10 mouse cellular contexts compared by ENCODE assay signal in genomic region chr3:29031811-29032210, GRCm38 (mm10). TPM values are rescaled to one million over a fixed set of nuclear protein-coding genes. Genes with fewer than 3 reads are reported as not detected.
DNase-seq lines count a peak whose midpoint lies in the region; ATAC-seq and TF ChIP-seq lines count a peak whose summit lies in the region.
"Had no signal": no experiment of that assay in that cellular context is flagged by ENCODE, and none has a peak within 500 bp of the region (broad histone marks: within the 10 kb centered on the region; RNA-seq: fewer than 3 reads in every experiment).

No protein-coding gene starts in this region.

- H3K27me3 ChIP-seq in forebrain, embryonic 10.5 days (ENCODE audit: poor library complexity, severe bottlenecking), result no peaks in the 10 kb centered on the region
- no peaks in the 10 kb centered on the region for H3K27me3 ChIP-seq in forebrain, embryonic 15.5 days
- no peaks in the 10 kb centered on the region for H3K27me3 ChIP-seq in lung, embryonic 14.5 days (ENCODE audit: insufficient read depth, low read length)
- no peaks in the 10 kb centered on the region for H3K27me3 ChIP-seq in midbrain, postnatal 0 days (ENCODE audit: insufficient read depth, low read length)
- H3K27me3 ChIP-seq: embryonic facial prominence, embryonic 15.5 days; limb, embryonic 15.5 days had no signal

- H3K36me3 ChIP-seq in forebrain, embryonic 10.5 days (replicated peaks), result no peaks in the 10 kb centered on the region
- no peaks in the 10 kb centered on the region for H3K36me3 ChIP-seq in forebrain, embryonic 15.5 days
- H3K36me3 ChIP-seq in lung, embryonic 14.5 days (ENCODE audit: insufficient read depth), result no peaks in the 10 kb centered on the region
- H3K36me3 ChIP-seq in midbrain, postnatal 0 days (ENCODE audit: insufficient read depth, low read length), result no peaks in the 10 kb centered on the region
- H3K36me3 ChIP-seq: embryonic facial prominence, embryonic 15.5 days; limb, embryonic 15.5 days had no signal

- DNase-seq in forebrain, embryonic 10.5 days (ENCODE audit: extremely low spot score, low spot score), result peak; percentile 33
- peak; percentile 41 for DNase-seq in lung, embryonic 14.5 days
- DNase-seq in lung, postnatal 25 days (ENCODE audit: low spot score), result no peak
- no peak for DNase-seq in midbrain, postnatal 0 days (ENCODE audit: low spot score)
- DNase-seq in layer of hippocampus, postnatal 36 days, result no peak
- DNase-seq in heart, postnatal 25 days (ENCODE audit: low spot score), result no peak

- no peak for ATAC-seq in forebrain, embryonic 15.5 days (replicated peaks)
- ATAC-seq in lung, embryonic 14.5 days (ENCODE audit: insufficient read depth), result no peak
- ATAC-seq in midbrain, postnatal 0 days (ENCODE audit: low FRiP score), result no peak

- peak; percentile 63 for TF ChIP-seq CTCF in lung, embryonic 14.5 days (IDR thresholded peaks at IDR 0.05; ENCODE audit: low read depth)
- peak; percentile 38 for TF ChIP-seq CTCF in cortical plate, adult 2 months (IDR thresholded peaks at IDR 0.05; ENCODE audit: extremely low read depth, insufficient read depth, low read length)
- TF ChIP-seq CTCF in midbrain, postnatal 0 days (IDR thresholded peaks at IDR 0.05), result peak; percentile 53

- H3K27ac ChIP-seq in forebrain, embryonic 10.5 days, result no peak overlapping the region
- H3K27ac ChIP-seq in forebrain, embryonic 15.5 days (replicated peaks), result no peak overlapping the region
- H3K27ac ChIP-seq in lung, embryonic 14.5 days (ENCODE audit: low read depth), result no peak overlapping the region
- H3K27ac ChIP-seq in cortical plate, adult 2 months (ENCODE audit: insufficient read depth, low read length), result no peak overlapping the region
- no peak overlapping the region for H3K27ac ChIP-seq in midbrain, postnatal 0 days (ENCODE audit: low read depth, low read length)
- H3K27ac ChIP-seq: embryonic facial prominence, embryonic 15.5 days; limb, embryonic 15.5 days had no signal

- no peak overlapping the region for H3K9ac ChIP-seq in forebrain, embryonic 15.5 days (replicated peaks)
- no peak overlapping the region for H3K9ac ChIP-seq in lung, embryonic 14.5 days
- H3K9ac ChIP-seq in midbrain, postnatal 0 days (replicated peaks; ENCODE audit: low read length, poor library complexity, severe bottlenecking), result no peak overlapping the region
- H3K9ac ChIP-seq: embryonic facial prominence, embryonic 15.5 days; limb, embryonic 15.5 days had no signal

- no peaks in the 10 kb centered on the region for H3K9me3 ChIP-seq in forebrain, embryonic 10.5 days
- no peaks in the 10 kb centered on the region for H3K9me3 ChIP-seq in forebrain, embryonic 15.5 days
- no peaks in the 10 kb centered on the region for H3K9me3 ChIP-seq in lung, embryonic 14.5 days (ENCODE audit: low read depth, low read length)
- no peaks in the 10 kb centered on the region for H3K9me3 ChIP-seq in midbrain, postnatal 0 days (ENCODE audit: low read length)
- H3K9me3 ChIP-seq: embryonic facial prominence, embryonic 15.5 days; limb, embryonic 15.5 days had no signal

- no peak overlapping the region for H3K4me2 ChIP-seq in forebrain, embryonic 15.5 days (replicated peaks)
- H3K4me2 ChIP-seq in lung, embryonic 14.5 days, result no peak overlapping the region
- no peak overlapping the region for H3K4me2 ChIP-seq in midbrain, postnatal 0 days (ENCODE audit: low read depth, low read length, poor library complexity, severe bottlenecking)
- H3K4me2 ChIP-seq: embryonic facial prominence, embryonic 15.5 days; limb, embryonic 15.5 days had no signal

- WGBS in forebrain, embryonic 10.5 days, result 38% methylated on average over 3 of the region's 3 CpGs
- WGBS in forebrain, embryonic 15.5 days, result 46% methylated on average over 3 of the region's 3 CpGs
- WGBS in lung, embryonic 14.5 days, result 41% methylated on average over 3 of the region's 3 CpGs
- WGBS in midbrain, postnatal 0 days, result 39% methylated on average over 3 of the region's 3 CpGs

- intact Hi-C loops in heart, postnatal 25 days (cut with DNase I), result loop anchor here (10.0 kb wide), 1 partner anchor 1533 kb away; no protein-coding TSS in a partner anchor

- no peak overlapping the region for H3K4me3 ChIP-seq in forebrain, embryonic 10.5 days
- H3K4me3 ChIP-seq in forebrain, embryonic 15.5 days, result no peak overlapping the region
- H3K4me3 ChIP-seq in lung, embryonic 14.5 days (ENCODE audit: low read depth, low read length), result no peak overlapping the region
- H3K4me3 ChIP-seq in cortical plate, adult 2 months (ENCODE audit: insufficient read depth, low read length), result no peak overlapping the region
- H3K4me3 ChIP-seq in midbrain, postnatal 0 days (ENCODE audit: low read depth, low read length), result no peak overlapping the region
- H3K4me3 ChIP-seq: embryonic facial prominence, embryonic 15.5 days; limb, embryonic 15.5 days had no signal

- no peak for TF ChIP-seq POLR2A in cortical plate, adult 2 months (IDR thresholded peaks at IDR 0.05; ENCODE audit: extremely low read depth, insufficient read depth, low read length)

- peaks cover 12% of the 10 kb centered on the region for H3K4me1 ChIP-seq in forebrain, embryonic 10.5 days
- no peaks in the 10 kb centered on the region for H3K4me1 ChIP-seq in forebrain, embryonic 15.5 days
- H3K4me1 ChIP-seq in lung, embryonic 14.5 days (ENCODE audit: insufficient read depth), result no peaks in the 10 kb centered on the region
- no peaks in the 10 kb centered on the region for H3K4me1 ChIP-seq in cortical plate, adult 2 months (ENCODE audit: control insufficient read depth, insufficient read depth, low read length)
- no peaks in the 10 kb centered on the region for H3K4me1 ChIP-seq in midbrain, postnatal 0 days (ENCODE audit: insufficient read depth, low read length)
- H3K4me1 ChIP-seq: embryonic facial prominence, embryonic 15.5 days; limb, embryonic 15.5 days had no signal

RNA-seq across cellular contexts. Expression of gene Egfem1, which starts 50.0 kb away (rescaled TPM):
- 2.8 and 4.0 TPM in 2 replicates for polyA plus RNA-seq in forebrain, embryonic 10.5 days (2016; fragmentation: Nextera tagmentation; extraction: Ambion mirVana)
- 3.9 and 4.4 TPM in 2 replicates for polyA plus RNA-seq in forebrain, embryonic 15.5 days (2015; fragmentation: Nextera tagmentation; extraction: Ambion mirVana)
- 6.7 and 9.3 TPM in 2 replicates for polyA plus RNA-seq in lung, embryonic 14.5 days (2014; fragmentation: Nextera tagmentation; extraction: Ambion mirVana)
- 12.9 and 15.1 TPM in 2 replicates for polyA plus RNA-seq in cortical plate, adult 2 months (2012; rRNA removed)
- 12.5 and 28.6 TPM in 2 replicates for total RNA-seq in midbrain, postnatal 0 days (2014; rRNA removed)
- polyA plus RNA-seq in midbrain, postnatal 0 days (2015; fragmentation: Nextera tagmentation; extraction: Ambion mirVana), result 5.2 TPM in 2 replicates
- 10 to 100 TPM; 36.6 to 45.4 TPM for total RNA-seq in layer of hippocampus, postnatal 36 days (2021)
- not detected for total RNA-seq in heart, postnatal 25 days (2021)

Comparison
In these comparisons a context has a peak if more than half of its experiments do, and no peak if none do; other contexts are left out.
1. DNase-seq: peak in forebrain, embryonic 10.5 days (single experiment) and lung, embryonic 14.5 days (single experiment); none in lung, postnatal 25 days (single experiment), midbrain, postnatal 0 days (single experiment), layer of hippocampus, postnatal 36 days (0 of 2) and heart, postnatal 25 days (single experiment).
2. Peak in every context shown above with its lines, with median percentiles within 50 percentile points of each other: CTCF ChIP-seq.